Mouse (Mus musculus): ENCODE measurements around the gene Baz2b.
A peak's percentile ranks its signal among the peaks of the same experiment; 100 is the strongest.

Gene Baz2b

GRCm38 (mm10) chr2:60128631-60129030, 81.0 kb downstream of the Baz2b start:
- no peak for DNase-seq

DNA sequence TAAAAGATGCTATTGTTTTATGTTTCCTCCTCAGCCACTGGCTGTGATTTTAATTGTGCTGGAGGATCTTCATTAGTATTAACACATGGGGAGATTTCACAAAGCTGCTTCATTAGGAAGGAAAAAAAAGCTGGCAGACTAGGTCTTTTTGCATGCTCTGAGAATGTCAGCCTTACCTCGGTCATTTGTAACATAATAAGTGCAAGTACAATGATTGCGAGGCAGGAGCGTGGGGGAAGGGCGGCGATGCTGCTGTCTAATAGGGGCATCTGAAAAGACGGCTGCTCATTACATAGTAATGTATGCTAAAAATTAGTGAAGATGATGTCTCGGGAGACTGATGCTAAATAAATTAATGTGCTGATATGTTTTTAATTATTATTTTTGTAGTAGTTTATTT, 82.8 kb downstream of the Baz2b start:
- no peak for DNase-seq

DNA sequence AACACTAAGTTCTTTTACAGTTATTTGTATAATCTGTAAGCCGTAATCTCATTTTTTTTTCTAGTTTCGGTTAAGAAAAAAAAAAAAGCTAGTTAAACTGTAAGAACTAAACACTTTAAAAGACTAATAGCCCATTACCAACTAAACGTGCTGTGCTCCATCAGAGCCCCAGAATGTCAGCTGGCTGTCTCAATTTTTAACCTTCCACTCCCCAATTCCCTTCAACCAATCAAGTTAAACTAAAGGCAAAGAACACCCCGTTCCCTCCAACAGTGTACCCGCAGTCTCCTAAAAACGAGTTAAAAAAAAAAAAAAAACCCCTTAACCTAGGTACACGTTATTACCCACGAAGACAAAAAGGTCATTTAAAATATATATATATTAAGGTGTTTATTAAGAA, 83.3 kb downstream of the Baz2b start:
- no peak for DNase-seq

DNA sequence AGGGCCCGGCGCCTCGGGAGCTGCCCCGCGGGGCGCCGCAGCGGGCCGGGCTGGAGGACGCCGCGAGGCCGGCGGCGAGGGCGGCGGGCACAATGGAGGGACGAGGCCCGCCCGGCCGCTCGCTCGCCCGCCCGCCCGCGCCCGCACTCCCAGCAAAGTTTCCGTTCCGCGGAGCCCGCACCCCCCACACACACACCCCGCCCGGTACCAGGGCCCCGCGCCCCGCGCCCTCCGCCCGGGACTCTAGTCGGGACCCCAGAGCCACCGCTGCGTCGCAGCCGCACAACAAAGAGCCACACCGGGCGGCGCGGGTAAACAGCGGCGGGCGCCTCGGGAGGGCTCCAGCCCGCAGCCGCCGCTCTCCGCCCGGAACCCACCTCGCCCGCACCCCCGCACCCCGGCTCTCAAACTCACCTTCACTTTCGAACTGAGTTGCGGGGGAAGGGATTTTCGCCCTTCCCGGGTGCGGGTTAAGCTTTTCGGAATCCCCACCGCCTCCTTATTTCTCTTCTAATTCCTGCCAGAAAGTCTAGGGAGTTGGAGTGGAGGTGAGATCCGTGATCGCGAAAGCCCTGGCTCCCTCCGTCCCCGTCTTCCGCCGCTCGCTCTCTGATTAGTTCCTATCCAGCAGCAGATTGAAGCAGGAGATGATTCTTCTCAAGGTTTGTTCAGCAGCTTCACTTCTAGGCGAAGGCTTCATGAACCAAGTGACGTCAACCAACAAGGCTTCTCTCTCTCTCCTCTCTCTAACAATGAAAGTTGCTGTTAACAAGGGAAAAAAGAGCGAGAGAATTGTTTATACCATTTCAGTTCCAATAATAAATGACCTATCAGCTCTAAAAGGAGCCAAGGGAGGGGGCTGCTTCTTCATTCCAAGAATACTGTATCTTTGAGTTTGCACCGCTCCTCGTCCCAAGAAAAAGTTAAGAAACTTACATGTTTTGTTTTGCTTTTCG, 84.3 kb downstream of the Baz2b start:
- DNase-seq = peak; percentile 73

- DNase-seq = peak; percentile 62
Measured at GRCm38 (mm10) chr2:60124648-60125048, 85.0 kb downstream of the Baz2b start.

DNA sequence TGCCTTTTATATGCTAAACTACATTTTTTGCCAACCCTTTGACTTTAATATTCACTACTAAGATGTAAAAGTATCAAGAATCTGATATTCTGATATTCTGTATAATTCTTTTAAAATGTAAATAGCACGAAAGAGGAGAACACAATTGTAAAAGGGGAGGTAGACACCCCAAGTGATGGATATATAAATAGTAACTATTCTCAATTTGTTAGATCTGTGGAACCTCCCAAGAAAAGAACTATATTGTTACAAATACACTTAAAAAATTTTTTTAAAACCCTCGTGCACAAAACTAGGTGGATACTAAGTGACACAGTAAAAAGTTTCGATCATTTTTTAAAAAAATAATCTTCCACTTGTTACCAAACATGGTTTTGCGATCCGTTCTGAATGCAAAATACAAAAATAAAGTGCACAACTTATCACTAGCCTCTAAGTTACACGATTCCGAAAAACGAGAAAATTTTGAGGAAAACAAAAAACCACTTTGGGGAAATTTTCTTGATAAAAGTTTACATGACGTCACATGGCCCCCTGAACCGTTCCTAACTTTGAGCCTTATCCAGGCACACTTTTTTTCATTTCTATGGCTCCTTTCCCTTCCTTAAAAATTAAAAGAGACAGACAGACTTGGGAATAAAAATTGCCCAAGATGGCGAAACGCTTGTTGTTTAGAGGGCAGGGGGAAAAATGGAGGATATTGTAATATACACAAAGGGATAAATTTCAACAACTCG, 85.6 kb downstream of the Baz2b start:
- DNase-seq = no peak

DNA sequence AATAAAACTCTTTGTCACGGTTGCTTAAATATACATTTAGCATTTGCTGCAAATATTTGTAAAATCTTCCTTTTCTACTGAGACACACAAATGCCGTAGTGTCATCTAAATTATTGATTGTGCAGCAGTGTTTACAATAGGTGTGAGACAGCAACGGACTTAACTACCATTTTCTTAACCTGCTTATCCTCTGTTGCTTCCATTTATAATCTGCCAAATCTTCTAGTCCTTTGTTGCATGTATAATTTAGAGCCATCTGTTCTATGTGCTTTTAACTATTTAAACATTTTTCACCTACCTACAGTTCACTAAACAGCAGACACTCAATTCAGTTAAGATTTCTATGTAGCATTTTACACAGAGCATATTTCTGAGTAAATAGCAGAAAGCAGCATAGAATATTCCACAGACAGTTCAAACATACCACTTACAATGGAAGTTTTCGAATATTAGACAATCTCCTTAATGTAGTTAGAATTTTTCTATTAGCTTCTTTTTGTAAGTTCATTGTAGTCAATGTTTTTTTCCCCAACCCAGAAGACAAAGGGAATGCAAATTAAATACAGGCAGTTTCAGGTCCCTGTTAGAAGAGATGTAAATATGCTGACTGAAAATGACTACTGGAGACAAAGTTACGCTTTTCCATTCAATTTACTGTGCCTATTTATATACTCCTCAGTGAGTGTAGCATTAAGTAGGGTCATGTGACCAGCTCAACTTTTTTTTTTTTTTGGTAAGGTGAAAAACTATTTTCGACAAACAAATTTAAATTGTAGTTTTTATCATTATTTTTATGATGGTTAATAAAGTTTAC, 86.4 kb downstream of the Baz2b start:
- no peak for DNase-seq

DNA sequence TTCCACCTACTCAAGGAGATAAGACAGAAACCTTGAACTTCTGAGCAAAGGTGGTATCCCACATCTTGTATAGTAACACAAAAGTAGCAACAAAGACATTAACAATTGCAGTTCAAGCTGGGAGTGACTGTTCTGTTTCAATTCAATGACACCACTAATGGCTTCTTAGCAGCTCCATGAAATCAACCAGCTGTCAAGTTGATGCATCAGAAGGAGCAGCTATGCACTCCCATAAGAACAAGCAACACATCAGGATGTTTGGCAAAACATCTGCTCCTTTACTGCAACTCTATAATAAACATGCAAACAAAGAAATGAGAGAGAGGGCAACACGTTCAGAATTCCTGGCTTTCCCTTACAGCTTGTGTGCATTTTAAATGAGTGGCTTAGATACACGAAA, 87.5 kb downstream of the Baz2b start:
- DNase-seq = peak; percentile 16

DNA sequence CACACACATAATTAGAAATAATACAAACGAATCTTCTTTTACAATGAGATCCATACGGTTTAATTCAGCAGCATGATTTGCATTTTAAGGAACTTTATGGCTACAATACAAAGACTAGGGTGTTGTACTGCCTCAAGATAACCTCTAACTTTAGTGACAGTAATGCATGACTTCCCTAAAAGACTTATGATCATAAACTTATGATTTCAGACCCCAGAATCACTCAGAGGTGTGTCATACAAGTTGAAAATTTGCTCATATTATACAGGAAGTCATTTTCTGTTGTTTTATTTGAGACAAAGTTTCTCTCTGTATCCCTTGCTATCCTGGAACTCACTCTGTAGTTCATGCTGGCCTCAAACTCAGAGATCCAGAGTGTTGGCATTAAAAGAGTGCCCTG, 89.0 kb downstream of the Baz2b start:
- DNase-seq = no peak

DNA sequence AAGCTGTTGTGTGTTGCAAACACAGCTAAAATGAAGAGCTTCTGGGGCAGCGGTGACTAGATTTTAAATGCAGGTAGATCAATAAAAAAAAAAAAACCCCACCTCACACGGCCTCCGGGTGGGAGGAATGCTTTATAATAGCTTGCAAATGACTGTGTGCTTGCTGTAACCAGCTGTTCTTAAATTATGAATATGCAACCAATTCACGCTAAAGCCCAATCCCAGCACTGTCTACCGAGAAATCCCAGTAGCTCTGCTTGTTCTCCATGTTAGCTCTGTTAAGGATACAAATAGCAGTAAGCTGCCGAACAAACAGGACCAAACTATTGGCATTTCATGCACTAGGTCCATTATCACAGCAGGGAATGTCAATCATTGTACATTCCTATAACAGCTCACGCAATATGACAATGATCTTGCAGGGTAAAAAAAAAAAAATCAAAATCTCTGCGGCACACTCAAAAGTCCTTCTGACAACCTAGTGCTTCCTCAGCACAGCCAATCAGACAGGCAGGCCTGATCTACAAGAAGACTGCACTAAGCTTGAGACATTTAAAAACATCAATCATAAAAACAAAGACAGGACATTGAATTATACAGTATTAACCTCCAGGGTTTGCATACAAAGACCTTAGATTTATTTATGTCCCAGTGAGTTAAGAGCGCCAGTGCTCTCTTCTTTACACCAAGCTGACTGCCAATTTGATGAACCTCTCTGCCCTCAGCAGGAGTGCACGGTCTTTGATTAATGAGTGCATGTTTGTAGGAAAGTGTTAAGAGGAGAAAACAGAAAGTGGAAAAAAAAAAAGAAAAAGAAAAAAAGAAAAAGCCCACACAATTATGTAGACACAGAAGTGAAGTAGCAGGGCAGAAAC, 90.7 kb downstream of the Baz2b start:
- no peak for DNase-seq

- DNase-seq = no peak
Measured at GRCm38 (mm10) chr2:60117867-60118266, 91.8 kb downstream of the Baz2b start.

- no peak for DNase-seq
Measured at GRCm38 (mm10) chr2:60115891-60116554, 93.6 kb downstream of the Baz2b start.

DNA sequence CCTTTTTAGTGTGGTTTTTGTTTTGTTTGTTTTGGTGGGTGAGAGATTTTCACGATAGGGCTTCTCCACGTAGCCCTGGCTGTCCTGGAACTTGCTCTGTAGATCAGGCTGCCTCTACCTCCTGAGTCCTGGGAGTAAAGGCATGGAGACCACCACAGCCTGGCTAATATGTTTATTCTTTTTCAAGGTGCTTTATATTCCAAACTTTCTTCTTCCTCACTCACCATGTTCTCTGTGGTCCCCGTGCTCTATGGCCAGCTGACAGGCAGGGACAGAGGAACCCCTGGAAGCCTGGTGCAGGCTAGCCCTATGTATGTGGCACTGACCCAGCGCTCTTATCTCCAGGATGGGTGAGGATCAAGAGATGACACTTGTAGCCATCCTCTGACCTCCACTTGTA, 94.7 kb downstream of the Baz2b start:
- no peak for DNase-seq

- DNase-seq = peak; percentile 41
Measured at GRCm38 (mm10) chr2:60113661-60114560, 95.7 kb downstream of the Baz2b start.

DNA sequence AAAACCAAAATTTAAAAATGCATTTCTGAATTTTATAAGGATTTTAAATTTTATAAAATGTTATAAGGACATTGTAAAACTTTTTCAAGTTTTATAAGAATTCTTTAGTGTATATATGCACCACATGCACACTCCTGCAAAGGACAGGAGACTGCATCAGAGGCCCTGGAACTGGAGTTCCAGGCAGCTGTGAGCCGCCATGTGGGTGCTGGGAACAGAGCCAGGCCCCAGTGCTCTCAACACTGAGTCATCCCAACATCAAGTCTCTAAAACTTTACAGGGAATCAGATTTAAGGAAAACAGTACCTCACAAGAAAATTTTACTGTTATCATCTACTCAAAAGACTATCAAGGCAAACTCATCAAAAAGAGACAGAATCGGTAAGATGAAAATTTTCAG, 97.5 kb downstream of the Baz2b start:
- DNase-seq = no peak

DNA sequence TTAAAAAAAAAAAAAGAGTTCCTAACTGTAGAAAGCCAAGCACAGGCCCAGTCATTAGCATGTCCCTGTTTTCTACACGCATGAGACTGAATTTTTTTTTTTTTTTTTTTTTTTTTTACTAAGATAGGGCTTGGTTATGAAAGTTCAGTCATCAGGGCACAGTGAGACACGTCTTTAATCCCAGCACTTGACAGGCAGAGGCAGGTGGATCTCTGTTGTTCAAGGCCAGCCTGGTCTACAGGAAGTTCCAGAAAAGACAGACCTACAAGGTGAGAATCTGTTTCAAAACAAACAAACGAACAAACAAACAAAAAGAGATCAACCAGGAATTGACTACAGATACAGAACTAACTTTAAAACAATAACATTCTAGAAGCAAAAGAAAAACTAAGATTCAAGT, 100.6 kb downstream of the Baz2b start:
- DNase-seq = no peak

DNA sequence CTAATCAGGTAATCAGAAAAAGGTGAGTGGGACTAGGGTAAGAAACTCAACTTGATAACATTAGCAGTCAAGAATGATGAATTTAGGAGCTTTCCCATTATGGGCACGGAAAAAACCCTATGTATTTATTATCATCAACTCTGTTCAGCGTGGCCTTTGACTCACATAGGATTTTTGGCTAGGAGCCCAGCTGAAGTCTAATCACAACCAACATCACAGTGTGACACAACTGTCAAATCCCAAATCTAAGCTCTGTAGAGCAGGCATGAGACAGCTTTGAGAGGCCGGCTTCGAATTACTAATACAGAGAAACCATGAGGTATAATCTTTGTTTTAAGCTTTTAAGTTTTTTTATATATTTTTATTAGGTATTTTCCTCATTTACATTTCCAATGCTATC, 113.0 kb downstream of the Baz2b start:
- DNase-seq = no peak

- no peak for DNase-seq
Measured at GRCm38 (mm10) chr2:60090280-60090679, 119.4 kb downstream of the Baz2b start.

DNA sequence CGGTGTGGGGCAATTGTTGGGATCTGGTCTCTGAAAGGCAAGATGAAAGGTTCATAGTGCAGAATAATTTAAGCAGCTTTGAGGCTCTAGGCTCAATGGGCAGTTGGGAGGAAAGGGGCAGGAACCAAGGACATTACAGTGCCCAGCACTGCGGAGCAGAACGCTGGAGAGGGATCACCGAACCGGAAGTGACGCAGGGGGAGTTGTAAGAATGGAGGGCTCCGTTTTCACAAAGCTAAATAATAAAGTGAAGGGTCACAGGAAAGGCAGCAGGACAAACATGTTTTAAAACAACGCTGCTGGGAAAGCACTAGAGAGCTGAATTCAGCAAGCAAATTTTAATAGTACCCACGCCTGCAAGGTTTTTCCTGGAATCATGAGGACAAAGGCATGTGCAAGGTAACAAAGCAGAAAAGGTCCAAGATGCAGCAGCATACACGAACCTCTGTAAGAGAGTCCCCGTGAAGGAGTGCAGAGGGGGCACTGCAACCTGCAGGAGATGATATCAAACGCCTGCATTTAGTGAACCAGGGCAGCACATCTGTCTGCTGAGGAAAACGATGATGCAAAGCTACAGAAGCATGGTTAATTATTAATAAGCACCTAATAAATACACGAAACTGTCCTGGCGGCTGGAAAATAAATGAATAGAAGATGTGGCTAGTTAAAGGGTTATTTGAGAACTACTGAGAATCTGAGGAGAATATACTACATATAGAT, 120.0 kb downstream of the Baz2b start:
- DNase-seq = no peak
